ENCODE assay signal across 6 mouse cellular contexts in the genomic region with DNA sequence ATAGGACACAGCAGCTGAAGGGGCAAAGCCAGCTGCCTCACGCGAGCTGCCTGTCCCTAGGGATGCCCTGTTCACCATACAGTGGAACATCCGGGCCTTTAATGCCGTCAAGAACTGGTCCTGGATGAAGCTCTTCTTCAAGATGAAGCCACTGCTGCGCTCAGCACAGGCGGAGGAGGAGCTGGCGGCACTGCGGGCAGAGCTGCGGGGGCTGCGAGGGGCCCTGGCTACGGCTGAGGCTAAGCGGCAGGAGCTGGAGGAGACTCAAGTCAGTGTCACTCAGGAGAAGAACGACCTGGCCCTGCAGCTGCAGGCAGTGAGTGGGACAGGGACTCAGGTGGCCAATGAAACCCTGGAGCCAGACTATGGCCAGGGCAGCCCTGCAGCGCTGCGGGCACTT. TPM values are rescaled to one million over a fixed set of nuclear protein-coding genes. Genes with fewer than 3 reads are reported as not detected.
"Had no signal": no experiment of that assay in that cellular context is flagged by ENCODE, and none has a peak within 500 bp of the region (broad histone marks: within the 10 kb centered on the region; RNA-seq: fewer than 3 reads in every experiment).

No protein-coding gene starts in this region.

- H3K4me3 ChIP-seq: kidney, embryonic 15.5 days; limb, embryonic 13.5 days; liver, embryonic 15.5 days had no signal

- H3K27ac ChIP-seq: kidney, embryonic 15.5 days; limb, embryonic 13.5 days; liver, embryonic 15.5 days had no signal

- H3K4me2 ChIP-seq: kidney, embryonic 15.5 days; limb, embryonic 13.5 days; liver, embryonic 11.5 days; liver, embryonic 15.5 days had no signal

- H3K9me3 ChIP-seq: kidney, embryonic 15.5 days; liver, embryonic 15.5 days had no signal

- H3K9ac ChIP-seq: kidney, embryonic 15.5 days; limb, embryonic 13.5 days; liver, embryonic 15.5 days had no signal

- H3K36me3 ChIP-seq: kidney, embryonic 15.5 days had no signal

RNA-seq across cellular contexts. Expression of gene Myh7b, which starts 15.3 kb away (rescaled TPM):
- total RNA-seq: megakaryocyte progenitor cell, adult 5-6 weeks; monocyte, adult 5-6 weeks had no signal
